Mouse (Mus musculus) neural tube, embryonic 11.5 days (tissue): ENCODE data around the gene Eci2. TPM values are rescaled to one million over a fixed set of nuclear protein-coding genes. Genes with fewer than 3 reads are reported as not detected.
"Not testable (repeated sequence)": the region's sequence is repeated elsewhere in the genome, so short reads cannot be mapped to it uniquely, and the experiment has no call there.

Experiments
- ATAC-seq: fragments of 200-750 bp; cut with Nextera tagmentation; 2 replicates; pipeline ENCODE4 v1.8.0; 2017; ENCODE audit warnings: moderate number of reproducible peaks, mild to moderate bottlenecking, moderate TSS enrichment, moderate library complexity; ENCODE audit not compliant: insufficient read depth, low FRiP score, low TSS enrichment
- DNase-seq: peaks from one replicate; pipeline ENCODE4 v3.0.0-alpha.2; 2015; ENCODE audit warnings: low spot score
- H3K27ac ChIP-seq: fragments of 300-500 bp; sonication (generic); 2 replicates; pipeline ENCODE4 v1.5.1; 2014; ENCODE audit warnings: low read depth, mild to moderate bottlenecking, low read length
- H3K27me3 ChIP-seq: fragments of 300-500 bp; sonication (generic); 2 replicates; pipeline ENCODE4 v1.6.1; 2014; ENCODE audit warnings: mild to moderate bottlenecking, low read length, mixed read lengths; ENCODE audit not compliant: control insufficient read depth, insufficient read depth
- H3K36me3 ChIP-seq: fragments of 300-500 bp; sonication (generic); 2 replicates; pipeline ENCODE4 v1.6.1; 2014; ENCODE audit warnings: mild to moderate bottlenecking, low read length, moderate library complexity, mixed read lengths; ENCODE audit not compliant: control insufficient read depth, insufficient read depth
- H3K4me1 ChIP-seq: fragments of 300-500 bp; sonication (generic); 2 replicates; pipeline ENCODE4 v1.6.1; 2014; ENCODE audit warnings: low read length, mixed read lengths; ENCODE audit not compliant: control insufficient read depth, insufficient read depth
- H3K4me2 ChIP-seq: fragments of 300-500 bp; sonication (generic); 2 replicates; pipeline ENCODE4 v1.6.1; 2014; ENCODE audit warnings: low read depth, mild to moderate bottlenecking, moderate library complexity
- H3K4me3 ChIP-seq: fragments of 300-500 bp; sonication (generic); 2 replicates; pipeline ENCODE4 v1.5.1; 2014; ENCODE audit warnings: low read depth, low read length
- H3K9ac ChIP-seq: fragments of 300-500 bp; sonication (generic); 2 replicates; pipeline ENCODE4 v1.6.1; 2014; ENCODE audit warnings: mild to moderate bottlenecking, low read length
- H3K9me3 ChIP-seq: fragments of 300-500 bp; sonication (generic); 2 replicates; pipeline ENCODE4 v1.6.1; 2016; ENCODE audit warnings: low read length; ENCODE audit not compliant: control insufficient read depth
- WGBS: fragments of 180-500 bp; shearing (Covaris S2); extraction: QIAGEN DNeasy Blood & Tissue Kit; methylation state at CpG from one replicate; pipeline ENCODE4 v1.1.7; 2014; 5-methylcytosine and 5-hydroxymethylcytosine counted together
- polyA plus RNA-seq: library from polyadenylated mRNA; unstranded; fragments of >200 nt; fragmentation: Nextera tagmentation; extraction: Ambion mirVana; gene quantifications from 2 replicates; pipeline ENCODE4 v1.2.1, GENCODE M21; 2014

Eci2 gene
- polyA plus RNA-seq, 1 experiment from 2014 or later: 119 TPM

GRCm38 (mm10) chr13:34960996-34961770, 65.7 kb downstream of the Eci2 start:
- no peak for ATAC-seq
- WGBS: 90% methylated on average over 4 of the region's 4 CpGs
- H3K27me3 ChIP-seq: peaks cover 5% of the 10 kb centered on the region

GRCm38 (mm10) chr13:34958158-34958557, 68.7 kb downstream of the Eci2 start:
- WGBS: 85% methylated on average over 3 of the region's 3 CpGs
- H3K36me3 ChIP-seq, H3K4me1 ChIP-seq, H3K4me2 ChIP-seq, ATAC-seq, DNase-seq, H3K27me3 ChIP-seq, H3K9me3 ChIP-seq, H3K4me3 ChIP-seq, H3K9ac ChIP-seq, H3K27ac ChIP-seq: not testable (repeated sequence)

More at GRCm38 (mm10) chr13:34960996-34961770, 65.7 kb downstream of the Eci2 start:
- Histone ChIP-seq H3K36me3 (no peaks in the 10 kb centered on the region), H3K27ac (no peak overlapping the region), H3K4me2 (no peak overlapping the region), H3K9ac (no peak overlapping the region), H3K4me3 (no peak overlapping the region), H3K4me1 (no peaks in the 10 kb centered on the region), H3K9me3 (no peaks in the 10 kb centered on the region)
- DNase-seq: no peak

GRCm38 (mm10) chr13:34956901-34957300, 70.0 kb downstream of the Eci2 start:
- H3K27ac ChIP-seq: no peak overlapping the region
- H3K9me3 ChIP-seq: no peaks in the 10 kb centered on the region
- whole genome bisulfite sequencing: 81% methylated on average over 4 of the region's 4 CpGs
- no peak overlapping the region for H3K4me2 ChIP-seq
- H3K4me3 ChIP-seq: no peak overlapping the region
- H3K36me3 ChIP-seq: no peaks in the 10 kb centered on the region
- ATAC-seq (no peak), DNase-seq (no peak)
- H3K4me1 ChIP-seq: no peaks in the 10 kb centered on the region
- no peak overlapping the region for H3K9ac ChIP-seq
- no peaks in the 10 kb centered on the region for H3K27me3 ChIP-seq

- not testable (repeated sequence) for H3K27ac ChIP-seq, DNase-seq, H3K9me3 ChIP-seq, H3K4me2 ChIP-seq, H3K36me3 ChIP-seq, H3K4me1 ChIP-seq, H3K4me3 ChIP-seq, H3K9ac ChIP-seq, ATAC-seq, H3K27me3 ChIP-seq
- 83% methylated on average over 2 of the region's 2 CpGs for WGBS
Observed at GRCm38 (mm10) chr13:34951437-34951836, 75.5 kb downstream of the Eci2 start.

- ATAC-seq: no peak
- Histone ChIP-seq H3K9ac (no peak overlapping the region), H3K9me3 (no peaks in the 10 kb centered on the region), H3K4me2 (no peak overlapping the region), H3K27ac (no peak overlapping the region), H3K4me3 (no peak overlapping the region), H3K4me1 (no peaks in the 10 kb centered on the region), H3K36me3 (no peaks in the 10 kb centered on the region), H3K27me3 (no peaks in the 10 kb centered on the region)
- DNase-seq: no peak
Observed at GRCm38 (mm10) chr13:34942370-34942769, 84.5 kb downstream of the Eci2 start.

GRCm38 (mm10) chr13:34934931-34935644, 91.8 kb downstream of the Eci2 start:
- Histone ChIP-seq H3K36me3 (no peaks in the 10 kb centered on the region), H3K9ac (no peak overlapping the region), H3K4me3 (no peak overlapping the region), H3K4me2 (no peak overlapping the region), H3K9me3 (no peaks in the 10 kb centered on the region), H3K4me1 (no peaks in the 10 kb centered on the region), H3K27ac (no peak overlapping the region), H3K27me3 (no peaks in the 10 kb centered on the region)
- WGBS: 84% methylated on average over 10 of the region's 10 CpGs
- DNase-seq (no peak), ATAC-seq (no peak)

Other genes with a start within 250 kb of the Eci2 start
- 98.7 and 100.0 TPM in 2 replicates for gene Prpf4b, start 151.8 kb downstream of the Eci2 start, polyA plus RNA-seq
- 0.31 and 1.1 TPM in 2 replicates for gene Fam217a, start 102.8 kb downstream of the Eci2 start, polyA plus RNA-seq
- not detected in 2 replicates for gene 4933417A18Rik, start 102.7 kb downstream of the Eci2 start, polyA plus RNA-seq
- gene Eci3, start 63.3 kb downstream of the Eci2 start, polyA plus RNA-seq: 0.58 and 1.4 TPM in 2 replicates